Mouse (Mus musculus): Measurements from ENCODE around the gene Col27a1. TPM values are rescaled to one million over a fixed set of nuclear protein-coding genes. Genes with fewer than 3 reads are reported as not detected.
"Not testable (repeated sequence)": the region's sequence is repeated elsewhere in the genome, so short reads cannot be mapped to it uniquely, and the experiment has no call there.

The Col27a1 gene
- polyA plus RNA-seq, 1 experiment from 2014 or later = 1.5 TPM

GRCm38 (mm10) chr4:63310247-63310855 is 96.5 kb downstream of the Col27a1 start:
- ATAC-seq (ENCODE audit: low read depth) (no peak), DNase-seq (no peak)
- Histone ChIP-seq H3K36me3 (no peaks in the 10 kb centered on the region), H3K9ac (no peak overlapping the region), H3K4me1 (replicated peaks) (no peaks in the 10 kb centered on the region), H3K27me3 (no peaks in the 10 kb centered on the region), H3K9me3 (replicated peaks) (no peaks in the 10 kb centered on the region), H3K27ac (no peak overlapping the region), H3K4me2 (no peak overlapping the region), H3K4me3 (replicated peaks) (no peak overlapping the region)
- WGBS (ENCODE audit: insufficient replicate concordance) = 43% methylated on average over 10 of the region's 10 CpGs

- no peaks in the 10 kb centered on the region for H3K36me3 ChIP-seq
- H3K4me2 ChIP-seq = no peak overlapping the region
- no peaks in the 10 kb centered on the region for H3K4me1 ChIP-seq (replicated peaks)
- no peaks in the 10 kb centered on the region for H3K9me3 ChIP-seq (replicated peaks)
- 69% methylated on average over 7 of the region's 7 CpGs for WGBS (ENCODE audit: insufficient replicate concordance)
- ATAC-seq (ENCODE audit: low read depth) = no peak
- no peak overlapping the region for H3K27ac ChIP-seq
- H3K4me3 ChIP-seq (replicated peaks) = no peak overlapping the region
- no peak for DNase-seq
- no peaks in the 10 kb centered on the region for H3K27me3 ChIP-seq
- H3K9ac ChIP-seq = no peak overlapping the region
These were observed 97.6 kb downstream of the Col27a1 start for GRCm38 (mm10) chr4:63311426-63311825.

GRCm38 (mm10) chr4:63314063-63314462 is 100.3 kb downstream of the Col27a1 start:
- Histone ChIP-seq H3K9me3 (replicated peaks) (no peaks in the 10 kb centered on the region), H3K9ac (no peak overlapping the region), H3K4me2 (no peak overlapping the region), H3K27me3 (no peaks in the 10 kb centered on the region), H3K4me3 (replicated peaks) (no peak overlapping the region), H3K36me3 (0 out of 2 replicates have a peak, but pooled peaks cover 4% of the 10 kb centered on the region), H3K4me1 (replicated peaks) (no peaks in the 10 kb centered on the region), H3K27ac (no peak overlapping the region)
- DNase-seq (no peak), ATAC-seq (ENCODE audit: low read depth) (no peak)
- 55% methylated on average over 5 of the region's 5 CpGs for WGBS (ENCODE audit: insufficient replicate concordance)

GRCm38 (mm10) chr4:63316076-63316746 is 102.4 kb downstream of the Col27a1 start:
- Histone ChIP-seq H3K9ac (no peak overlapping the region), H3K36me3 (0 out of 2 replicates have a peak, but pooled peaks cover 4% of the 10 kb centered on the region), H3K4me3 (replicated peaks) (no peak overlapping the region), H3K4me1 (replicated peaks) (no peaks in the 10 kb centered on the region), H3K4me2 (no peak overlapping the region), H3K27me3 (no peaks in the 10 kb centered on the region), H3K27ac (no peak overlapping the region), H3K9me3 (replicated peaks) (no peaks in the 10 kb centered on the region)
- 51% methylated on average over 9 of the region's 9 CpGs for WGBS (ENCODE audit: insufficient replicate concordance)
- ATAC-seq (ENCODE audit: low read depth) (no peak), DNase-seq (no peak)

- H3K4me2 ChIP-seq; H3K27ac ChIP-seq; ATAC-seq (ENCODE audit: low read depth); H3K9ac ChIP-seq; H3K9me3 ChIP-seq (replicated peaks); H3K4me3 ChIP-seq (replicated peaks); H3K4me1 ChIP-seq (replicated peaks); H3K27me3 ChIP-seq: not testable (repeated sequence)
- peaks cover 15% of the 10 kb centered on the region; the same call in 1 of the 2 replicates for H3K36me3 ChIP-seq
- 14% methylated on average over 3 of the region's 3 CpGs for WGBS (ENCODE audit: insufficient replicate concordance)
- DNase-seq = peak; percentile 9
These were observed 105.8 kb downstream of the Col27a1 start for GRCm38 (mm10) chr4:63319566-63319965.

GRCm38 (mm10) chr4:63323275-63323815 is 109.5 kb downstream of the Col27a1 start:
- no peak overlapping the region for H3K9ac ChIP-seq
- no peak overlapping the region for H3K4me3 ChIP-seq (replicated peaks)
- H3K36me3 ChIP-seq = peaks cover 15% of the 10 kb centered on the region; the same call in 1 of the 2 replicates
- H3K9me3 ChIP-seq (replicated peaks) = no peaks in the 10 kb centered on the region
- H3K4me1 ChIP-seq (replicated peaks) = no peaks in the 10 kb centered on the region
- no peak for DNase-seq
- ATAC-seq (ENCODE audit: low read depth) = no peak
- 58% methylated on average over 8 of the region's 8 CpGs for WGBS (ENCODE audit: insufficient replicate concordance)
- no peak overlapping the region for H3K27ac ChIP-seq
- H3K4me2 ChIP-seq = no peak overlapping the region
- H3K27me3 ChIP-seq = no peaks in the 10 kb centered on the region

GRCm38 (mm10) chr4:63333403-63333802 is 119.6 kb downstream of the Col27a1 start:
- 80% methylated on average over 4 of the region's 4 CpGs for WGBS (ENCODE audit: insufficient replicate concordance)
- H3K9ac ChIP-seq = no peak overlapping the region
- H3K4me3 ChIP-seq (replicated peaks) = no peak overlapping the region
- ATAC-seq (ENCODE audit: low read depth) (no peak), DNase-seq (no peak)
- H3K36me3 ChIP-seq = peaks cover 9% of the 10 kb centered on the region; the same call in 1 of the 2 replicates
- H3K4me1 ChIP-seq (replicated peaks) = no peaks in the 10 kb centered on the region
- no peaks in the 10 kb centered on the region for H3K9me3 ChIP-seq (replicated peaks)
- no peak overlapping the region for H3K4me2 ChIP-seq
- no peak overlapping the region for H3K27ac ChIP-seq
- H3K27me3 ChIP-seq = no peaks in the 10 kb centered on the region

- H3K9ac ChIP-seq = no peak overlapping the region
- H3K27ac ChIP-seq = no peak overlapping the region
These were observed 124.7 kb downstream of the Col27a1 start for GRCm38 (mm10) chr4:63338414-63339076.

GRCm38 (mm10) chr4:63342491-63342890 is 128.7 kb downstream of the Col27a1 start:
- Histone ChIP-seq H3K9ac (no peak overlapping the region), H3K9me3 (replicated peaks) (no peaks in the 10 kb centered on the region), H3K36me3 (no peaks in the 10 kb centered on the region), H3K27ac (no peak overlapping the region), H3K4me2 (no peak overlapping the region), H3K4me1 (replicated peaks) (no peaks in the 10 kb centered on the region), H3K27me3 (no peaks in the 10 kb centered on the region), H3K4me3 (replicated peaks) (no peak overlapping the region)
- 49% methylated on average over 4 of the region's 4 CpGs for WGBS (ENCODE audit: insufficient replicate concordance)
- ATAC-seq (ENCODE audit: low read depth) = no peak
- DNase-seq = no peak

More at GRCm38 (mm10) chr4:63338414-63339076, 124.7 kb downstream of the Col27a1 start:
- ATAC-seq (ENCODE audit: low read depth) = no peak
- Histone ChIP-seq H3K4me2 (no peak overlapping the region), H3K9me3 (replicated peaks) (no peaks in the 10 kb centered on the region), H3K36me3 (no peaks in the 10 kb centered on the region), H3K27me3 (no peaks in the 10 kb centered on the region), H3K4me1 (replicated peaks) (no peaks in the 10 kb centered on the region), H3K4me3 (replicated peaks) (no peak overlapping the region)
- 46% methylated on average over 3 of the region's 3 CpGs for WGBS (ENCODE audit: insufficient replicate concordance)
- no peak for DNase-seq

GRCm38 (mm10) chr4:63343608-63344007 is 129.8 kb downstream of the Col27a1 start:
- ATAC-seq (ENCODE audit: low read depth) = no peak
- no peak overlapping the region for H3K9ac ChIP-seq
- 47% methylated on average over 3 of the region's 3 CpGs for WGBS (ENCODE audit: insufficient replicate concordance)
- H3K4me1 ChIP-seq (replicated peaks) = no peaks in the 10 kb centered on the region
- no peaks in the 10 kb centered on the region for H3K27me3 ChIP-seq
- no peaks in the 10 kb centered on the region for H3K9me3 ChIP-seq (replicated peaks)
- H3K27ac ChIP-seq = no peak overlapping the region
- no peaks in the 10 kb centered on the region for H3K36me3 ChIP-seq
- no peak for DNase-seq
- H3K4me2 ChIP-seq = no peak overlapping the region
- H3K4me3 ChIP-seq (replicated peaks) = no peak overlapping the region

- WGBS (ENCODE audit: insufficient replicate concordance) = 60% methylated on average over 8 of the region's 8 CpGs
- Histone ChIP-seq H3K36me3 (no peaks in the 10 kb centered on the region), H3K4me1 (replicated peaks) (no peaks in the 10 kb centered on the region), H3K9me3 (replicated peaks) (no peaks in the 10 kb centered on the region), H3K4me3 (replicated peaks) (no peak within 1 kb of the TSS), H3K27ac (no peak within 1 kb of the TSS), H3K4me2 (no peak within 1 kb of the TSS), H3K27me3 (no peaks in the 10 kb centered on the region), H3K9ac (no peak within 1 kb of the TSS)
- DNase-seq (no peak), ATAC-seq (ENCODE audit: low read depth) (no peak)
These were observed 130.5 kb downstream of the Col27a1 start, which contains the start of gene Orm1 for GRCm38 (mm10) chr4:63344295-63344694. Gene Orm1, plus strand, starts transcription at chr4:63344560.

Data from liver, embryonic 13.5 days (tissue).